27 mouse cellular contexts compared by ENCODE assay signal in genomic region chr2:138184866-138185265, GRCm38 (mm10).
"Had no signal": no experiment of that assay in that cellular context is flagged by ENCODE, and none has a peak within 500 bp of the region (broad histone marks: within the 10 kb centered on the region; RNA-seq: fewer than 3 reads in every experiment).

No protein-coding gene starts in this region.

- H3K9ac ChIP-seq: heart, embryonic 13.5 days; heart, embryonic 15.5 days; hindbrain, embryonic 15.5 days; kidney, embryonic 15.5 days; limb, embryonic 13.5 days; limb, embryonic 15.5 days; liver, embryonic 12.5 days; liver, embryonic 14.5 days had no signal

- H3K36me3 ChIP-seq: heart, embryonic 13.5 days; heart, embryonic 15.5 days; hindbrain, embryonic 15.5 days; kidney, embryonic 15.5 days; limb, embryonic 13.5 days; limb, embryonic 15.5 days; liver, embryonic 12.5 days had no signal

- H3K27ac ChIP-seq: gastrocnemius, adult 2 months; heart, adult 2 months; heart, embryonic 13.5 days; heart, embryonic 15.5 days; hindbrain, embryonic 15.5 days; hindbrain, postnatal 0 days; kidney, embryonic 15.5 days; kidney, postnatal 0 days; limb, embryonic 13.5 days; limb, embryonic 15.5 days; liver, embryonic 12.5 days; liver, embryonic 14.5 days had no signal

- H3K4me1 ChIP-seq: heart, embryonic 13.5 days; heart, embryonic 15.5 days; hindbrain, embryonic 15.5 days; kidney, embryonic 15.5 days; limb, embryonic 13.5 days; limb, embryonic 15.5 days; liver, embryonic 12.5 days had no signal

- DNase-seq: gastrocnemius, adult 2 months; gastrocnemius, postnatal 14 days; gastrocnemius, postnatal 36 days; heart, adult 11 months; heart, adult 2 months; heart, postnatal 14 days; heart, postnatal 36 days; kidney, adult 11 months; kidney, adult 2 months; kidney, adult 9 months; kidney, postnatal 14 days; kidney, postnatal 36 days; layer of hippocampus, adult 9-11 months; layer of hippocampus, postnatal 36 days; left cerebral cortex, postnatal 4 days had no signal

- H3K4me3 ChIP-seq: gastrocnemius, adult 2 months; heart, adult 2 months; heart, embryonic 13.5 days; heart, embryonic 15.5 days; hindbrain, embryonic 15.5 days; kidney, embryonic 15.5 days; limb, embryonic 13.5 days; limb, embryonic 15.5 days; liver, embryonic 12.5 days had no signal

- H3K9me3 ChIP-seq: heart, embryonic 13.5 days; heart, embryonic 15.5 days; hindbrain, embryonic 15.5 days; kidney, embryonic 15.5 days; limb, embryonic 13.5 days; limb, embryonic 15.5 days; liver, embryonic 12.5 days had no signal

- H3K4me2 ChIP-seq: heart, embryonic 11.5 days; heart, embryonic 13.5 days; heart, embryonic 15.5 days; hindbrain, embryonic 15.5 days; kidney, embryonic 15.5 days; limb, embryonic 13.5 days; limb, embryonic 15.5 days; liver, embryonic 12.5 days had no signal

- ATAC-seq: hindbrain, postnatal 0 days; intestine, embryonic 16.5 days; liver, embryonic 12.5 days had no signal

- H3K27me3 ChIP-seq: heart, embryonic 13.5 days; heart, embryonic 15.5 days; hindbrain, embryonic 15.5 days; kidney, embryonic 15.5 days; limb, embryonic 13.5 days; limb, embryonic 15.5 days; liver, embryonic 12.5 days had no signal
